Mouse (Mus musculus): ENCODE data around the gene Cst8.
"Not testable (repeated sequence)": the region's sequence is repeated elsewhere in the genome, so short reads cannot be mapped to it uniquely, and the experiment has no call there.

DNA sequence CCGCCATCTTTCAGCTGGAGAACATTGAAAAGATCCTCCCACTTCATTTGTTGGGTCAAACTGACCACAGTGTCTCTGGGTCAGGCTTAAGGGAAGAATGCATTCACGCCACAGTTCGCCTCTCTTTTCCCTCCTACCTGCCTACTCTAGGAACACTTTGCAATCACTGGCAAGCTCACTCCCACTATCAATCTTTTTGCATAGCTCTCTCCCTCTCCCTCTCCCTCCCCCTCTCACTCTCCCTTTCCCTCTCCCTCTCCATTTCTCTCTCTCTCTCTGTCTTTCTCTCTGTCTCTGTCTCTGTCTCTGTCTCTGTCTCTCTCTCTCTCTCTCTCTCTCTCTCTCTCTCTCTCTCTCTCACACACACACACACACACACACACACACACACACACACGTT, 27.2 kb upstream of the Cst8 start, which contains the start of gene Cst11:
- not testable (repeated sequence) for TF ChIP-seq POLR2A (IDR thresholded peaks at IDR 0.05; ENCODE audit: insufficient read depth, low read length); CTCF (IDR thresholded peaks at IDR 0.05; ENCODE audit: low read depth, low read length); EP300 (IDR thresholded peaks at IDR 0.05; ENCODE audit: insufficient read depth, low read depth, low read length)

All from ES-Bruce4 (cell line).